Mouse (Mus musculus) intestine, postnatal 0 days (tissue): ENCODE data around the gene Hist2h4. TPM values are rescaled to one million over a fixed set of nuclear protein-coding genes. Genes with fewer than 3 reads are reported as not detected.

Source experiments
- ATAC-seq: fragments of 200-750 bp; cut with Nextera tagmentation; 2 replicates; pipeline ENCODE4 v1.8.0; 2017; ENCODE audit warnings: mild to moderate bottlenecking, moderate TSS enrichment, moderate library complexity
- H3K27ac ChIP-seq: fragments of 300-500 bp; sonication (generic); 2 replicates; pipeline ENCODE4 v1.5.1; 2014; ENCODE audit warnings: mild to moderate bottlenecking, low read depth, low read length, moderate library complexity
- H3K27me3 ChIP-seq: fragments of 300-500 bp; sonication (generic); replicated peaks from 2 replicates; pipeline ENCODE4 v1.6.1; 2014; ENCODE audit warnings: low read length, mixed read lengths; ENCODE audit not compliant: control insufficient read depth, insufficient read depth
- H3K36me3 ChIP-seq: fragments of 300-500 bp; sonication (generic); 2 replicates; pipeline ENCODE4 v1.6.1; 2014; ENCODE audit warnings: mild to moderate bottlenecking, moderate library complexity; ENCODE audit not compliant: control insufficient read depth, insufficient read depth
- H3K4me1 ChIP-seq: fragments of 300-500 bp; sonication (generic); replicated peaks from 2 replicates; pipeline ENCODE4 v1.6.1; 2014; ENCODE audit warnings: antibody characterized with exemption, low read length, mixed read lengths; ENCODE audit not compliant: control insufficient read depth, insufficient read depth
- H3K4me2 ChIP-seq: fragments of 300-500 bp; sonication (generic); replicated peaks from 2 replicates; pipeline ENCODE4 v1.6.1; 2014; ENCODE audit warnings: low read depth, mild to moderate bottlenecking, moderate library complexity
- H3K4me3 ChIP-seq: fragments of 300-500 bp; sonication (generic); 2 replicates; pipeline ENCODE4 v1.5.1; 2014; ENCODE audit warnings: low read depth, low read length
- H3K9ac ChIP-seq: fragments of 300-500 bp; sonication (generic); 2 replicates; pipeline ENCODE4 v1.6.1; 2014; ENCODE audit warnings: mild to moderate bottlenecking, low read depth, low read length
- H3K9me3 ChIP-seq: fragments of 300-500 bp; sonication (generic); 2 replicates; pipeline ENCODE4 v1.6.1; 2016; ENCODE audit warnings: mixed run types; ENCODE audit not compliant: control insufficient read depth
- CTCF ChIP-seq: sonication (generic); IDR thresholded peaks from 2 replicates; pipeline ENCODE4 v1.5.1; 2016; ENCODE audit warnings: low read depth, mild to moderate bottlenecking, control low read depth, antibody characterized with exemption, moderate library complexity
- WGBS: fragments of 180-500 bp; shearing (Covaris S2); extraction: QIAGEN DNeasy Blood & Tissue Kit; methylation state at CpG from one replicate; pipeline ENCODE4 v1.1.7; 2014; 5-methylcytosine and 5-hydroxymethylcytosine counted together
- polyA plus RNA-seq: library from polyadenylated mRNA; unstranded; fragments of >200 nt; fragmentation: Nextera tagmentation; extraction: Ambion mirVana; gene quantifications from 2 replicates; pipeline ENCODE4 v1.2.1, GENCODE M21; 2015

Hist2h4 gene
- polyA plus RNA-seq = 2.1 and 4.7 TPM in 2 replicates

GRCm38 (mm10) chr3:96262979-96263550 is at the start of gene Hist2h4:
TSS of gene Hist2h4 (minus strand) at chr3:96263311.
- peak within 1 kb of the TSS; percentile 85 for H3K4me2 ChIP-seq
- no peaks in the 10 kb centered on the region for H3K9me3 ChIP-seq
- TF ChIP-seq CTCF = peak; percentile 69
- peak within 1 kb of the TSS; percentile 94 for H3K27ac ChIP-seq
- H3K36me3 ChIP-seq = no peaks in the 10 kb centered on the region
- H3K9ac ChIP-seq = peak within 1 kb of the TSS; percentile 72
- peak; percentile 83 for ATAC-seq
- WGBS = under 1% methylated on average over 40 of the region's 40 CpGs
- H3K27me3 ChIP-seq = no peaks in the 10 kb centered on the region
- peak within 1 kb of the TSS; percentile 62 for H3K4me3 ChIP-seq
- no peaks in the 10 kb centered on the region for H3K4me1 ChIP-seq

GRCm38 (mm10) chr3:96312341-96313098 is 49.4 kb upstream of the Hist2h4 start:
- Histone ChIP-seq H3K4me1 (no peaks in the 10 kb centered on the region), H3K9ac (no peak overlapping the region), H3K4me3 (no peak overlapping the region), H3K27ac (no peak overlapping the region), H3K9me3 (no peaks in the 10 kb centered on the region), H3K27me3 (peaks cover 3% of the 10 kb centered on the region; the same call in 1 of the 2 replicates), H3K4me2 (no peak overlapping the region), H3K36me3 (no peaks in the 10 kb centered on the region)
- no peak for TF ChIP-seq CTCF
- 57% methylated on average over 8 of the region's 8 CpGs for WGBS
- ATAC-seq = no peak

DNA sequence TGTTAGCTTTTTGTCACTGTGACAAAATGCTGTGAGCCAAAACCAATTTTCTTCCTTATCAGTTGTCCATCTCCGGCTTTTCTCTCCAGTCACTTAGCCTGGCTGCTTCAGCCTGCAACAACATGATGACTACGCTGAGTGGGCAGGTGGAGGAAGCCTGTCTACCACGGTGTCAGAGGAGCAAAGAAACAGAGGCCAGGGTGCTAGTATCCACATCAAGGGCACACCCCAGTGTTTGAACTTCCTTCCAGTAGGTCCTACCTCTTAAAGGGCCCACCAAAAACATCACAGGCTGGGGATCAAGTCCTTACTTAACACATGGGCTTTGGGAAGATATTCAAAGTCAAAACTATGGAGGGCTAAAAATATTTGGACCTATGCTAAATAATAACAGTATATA is 46.3 kb upstream of the Hist2h4 start:
- 49% methylated on average over 3 of the region's 3 CpGs for WGBS
- Histone ChIP-seq H3K9me3 (no peaks in the 10 kb centered on the region), H3K36me3 (no peaks in the 10 kb centered on the region), H3K4me1 (no peaks in the 10 kb centered on the region), H3K27me3 (peaks cover 3% of the 10 kb centered on the region; the same call in 1 of the 2 replicates), H3K27ac (no peak overlapping the region), H3K4me3 (no peak overlapping the region), H3K4me2 (no peak overlapping the region), H3K9ac (no peak overlapping the region)
- ATAC-seq = no peak
- no peak for TF ChIP-seq CTCF

DNA sequence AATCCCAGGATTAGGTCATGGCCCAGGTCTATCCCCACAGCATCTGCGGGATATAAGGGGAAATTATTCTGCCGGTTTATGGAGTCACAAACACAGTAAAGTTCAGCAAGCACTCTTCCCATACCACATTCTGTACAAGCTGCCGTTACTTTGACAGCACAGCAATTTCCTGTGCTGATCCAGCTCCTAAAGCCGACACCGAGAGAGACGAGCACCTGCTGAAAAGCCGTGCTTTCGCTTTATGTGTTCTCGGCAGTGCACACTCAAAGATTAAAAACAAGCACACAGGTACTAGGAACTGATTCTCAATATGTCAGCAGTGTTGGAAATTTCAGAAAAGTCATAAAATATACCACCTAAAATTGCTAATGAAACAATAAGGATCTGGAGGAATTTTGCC is 43.4 kb upstream of the Hist2h4 start:
- Histone ChIP-seq H3K4me2 (no peak overlapping the region), H3K4me1 (no peaks in the 10 kb centered on the region), H3K9ac (no peak overlapping the region), H3K9me3 (no peaks in the 10 kb centered on the region), H3K36me3 (no peaks in the 10 kb centered on the region), H3K27me3 (peaks cover 9% of the 10 kb centered on the region; the same call in 1 of the 2 replicates), H3K27ac (no peak overlapping the region), H3K4me3 (no peak overlapping the region)
- ATAC-seq = no peak
- no peak for TF ChIP-seq CTCF
- 73% methylated on average over 9 of the region's 9 CpGs for WGBS

DNA sequence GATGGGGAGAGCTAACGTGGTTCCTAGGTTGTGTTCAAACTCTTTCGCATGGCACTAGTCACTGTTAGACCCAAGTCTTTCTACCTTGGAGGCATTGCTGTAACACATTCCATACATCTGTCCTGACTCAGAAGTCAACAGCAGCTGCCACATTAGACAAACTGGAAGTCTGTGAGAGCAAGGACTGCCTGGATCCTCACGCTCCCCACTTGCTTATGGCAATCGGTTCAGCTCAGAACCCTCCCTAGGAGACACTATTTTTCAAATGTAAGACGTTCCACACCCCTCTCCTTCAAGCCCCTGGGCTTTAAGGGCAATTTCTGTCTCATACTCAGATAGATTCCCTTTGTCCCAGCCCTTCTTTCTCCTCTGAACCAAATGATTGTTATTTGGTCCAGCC is 39.0 kb upstream of the Hist2h4 start:
- Histone ChIP-seq H3K27ac (no peak overlapping the region), H3K4me3 (no peak overlapping the region), H3K9me3 (no peaks in the 10 kb centered on the region), H3K36me3 (no peaks in the 10 kb centered on the region), H3K4me2 (no peak overlapping the region), H3K4me1 (no peaks in the 10 kb centered on the region), H3K9ac (no peak overlapping the region), H3K27me3 (peaks cover 10% of the 10 kb centered on the region; the same call in 1 of the 2 replicates)
- WGBS = 79% methylated on average over 5 of the region's 5 CpGs
- no peak for ATAC-seq
- no peak for TF ChIP-seq CTCF

DNA sequence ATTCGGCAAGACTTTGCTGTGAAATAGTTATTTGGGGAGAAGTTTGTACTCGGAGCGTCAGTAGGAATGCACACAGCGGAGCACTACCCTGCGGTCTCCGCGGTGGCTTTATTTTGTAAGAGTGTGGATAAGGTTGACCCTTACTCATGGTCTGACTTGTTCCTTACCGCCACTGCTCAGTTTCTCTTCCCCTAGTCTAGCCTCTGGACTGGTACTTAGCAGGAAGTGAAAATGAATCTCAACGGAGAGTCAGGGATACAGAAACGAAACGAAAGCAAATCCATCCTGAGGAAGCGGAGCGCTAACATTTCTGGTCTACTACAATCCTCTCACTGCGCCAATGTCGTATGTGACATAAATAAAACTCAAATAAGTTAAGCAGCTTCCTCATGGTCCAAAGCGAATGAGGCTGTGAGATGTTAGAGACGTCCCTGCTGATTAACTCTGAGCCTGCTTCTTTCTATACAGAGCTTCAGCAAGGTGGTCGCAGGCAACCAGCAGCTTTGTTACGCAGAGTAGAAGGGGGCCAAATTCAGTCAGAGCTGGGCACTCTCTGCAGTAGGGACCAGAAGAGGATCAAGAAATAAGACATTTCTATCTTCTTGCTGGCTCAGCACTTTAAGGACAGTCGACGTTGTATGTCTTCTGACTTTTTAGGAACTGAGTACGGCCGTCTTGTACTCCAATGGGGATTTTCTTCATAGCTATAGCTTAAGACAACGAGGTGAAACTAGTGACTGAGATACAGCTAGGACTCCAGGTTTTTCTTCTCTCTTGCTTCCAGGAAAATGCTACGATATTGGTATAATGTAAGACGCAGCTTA is 37.8 kb upstream of the Hist2h4 start:
- WGBS = 63% methylated on average over 26 of the region's 26 CpGs
- no peaks in the 10 kb centered on the region for H3K9me3 ChIP-seq
- no peak for ATAC-seq
- no peaks in the 10 kb centered on the region for H3K4me1 ChIP-seq
- peaks cover 10% of the 10 kb centered on the region; the same call in 1 of the 2 replicates for H3K27me3 ChIP-seq
- TF ChIP-seq CTCF = no peak
- peak overlapping the region; percentile 28 for H3K4me3 ChIP-seq
- H3K9ac ChIP-seq = no peak overlapping the region
- no peaks in the 10 kb centered on the region for H3K36me3 ChIP-seq
- H3K4me2 ChIP-seq = peak overlapping the region; percentile 51
- no peak overlapping the region for H3K27ac ChIP-seq
